Mouse (Mus musculus) heart, adult 2 months (tissue): ENCODE results near the gene Mthfsd. TPM values are rescaled to one million over a fixed set of nuclear protein-coding genes. Genes with fewer than 3 reads are reported as not detected.

Experiments used
- DNase-seq, 2 experiments: peaks; one replicate each; pipeline ENCODE4 v3.0.0; 2021
- H3K27ac ChIP-seq: fragments of 200-600 bp; 2 replicates; pipeline ENCODE4 v1.8.1; 2022
- H3K27me3 ChIP-seq: fragments of 200-500 bp; 2 replicates; pipeline ENCODE4 v1.6.1; 2012; ENCODE audit warnings: mild to moderate bottlenecking, low read length, inconsistent platforms, mixed read lengths; ENCODE audit not compliant: control insufficient read depth, insufficient read depth
- H3K36me3 ChIP-seq: fragments of 200-500 bp; 2 replicates; pipeline ENCODE4 v1.6.1; 2012; ENCODE audit warnings: low read length, inconsistent platforms; ENCODE audit not compliant: control insufficient read depth, insufficient read depth
- H3K4me1 ChIP-seq: fragments of 200-500 bp; 2 replicates; pipeline ENCODE4 v1.6.1; 2011; ENCODE audit warnings: low read length; ENCODE audit not compliant: control insufficient read depth, insufficient read depth
- H3K4me3 ChIP-seq: fragments of 200-600 bp; 2 replicates; pipeline ENCODE4 v1.8.1; 2022
- H3K79me2 ChIP-seq: fragments of 200-500 bp; replicated peaks from 2 replicates; pipeline ENCODE4 v1.6.1; 2012; ENCODE audit warnings: mild to moderate bottlenecking, inconsistent platforms, low read length, moderate library complexity, mixed read lengths; ENCODE audit not compliant: control insufficient read depth, insufficient read depth
- H3K9ac ChIP-seq: fragments of 200-500 bp; 2 replicates; pipeline ENCODE4 v1.6.1; 2012; ENCODE audit warnings: low read depth, mild to moderate bottlenecking, control low read depth, inconsistent platforms, low read length, mixed read lengths
- CTCF ChIP-seq: fragments of 200-600 bp; IDR thresholded peaks from 2 replicates; pipeline ENCODE4 v1.8.1; 2022; ENCODE audit warnings: antibody characterized with exemption, mild to moderate bottlenecking, moderate library complexity
- EP300 ChIP-seq: fragments of 200-500 bp; IDR thresholded peaks from 2 replicates; pipeline ENCODE4 v1.6.1; 2011; ENCODE audit warnings: low read depth, low read length, control low read depth; ENCODE audit not compliant: insufficient read depth
- POLR2A ChIP-seq: fragments of 200-500 bp; IDR thresholded peaks from 2 replicates; pipeline ENCODE4 v1.6.1; 2011; ENCODE audit warnings: mild to moderate bottlenecking, low read depth, low read length, control low read depth; ENCODE audit not compliant: insufficient read depth
- WGBS: fragments of 180-500 bp; shearing (Covaris S2); methylation state at CpG from one replicate; pipeline ENCODE4 v1.1.7; 2018; 5-methylcytosine and 5-hydroxymethylcytosine counted together
- intact Hi-C: fragments of 180-260 bp; cut with DNase I; formaldehyde crosslinking; loops from one replicate; pipeline ENCODE4 v1.15.1; 2025
- microRNA-seq, 2 experiments: library from miRNA; unstranded; fragments of <30 nt; microRNA quantifications; one replicate each; pipeline ENCODE4 v1.2.0; 2021
- polyA plus RNA-seq: library from polyadenylated mRNA; depleted of rRNA; stranded (reverse); fragments of >200 nt; gene quantifications from 2 replicates; pipeline ENCODE4 v1.2.3, GENCODE M21; 2012; rRNA removed
- total RNA-seq, 2 experiments: library from RNA; stranded (reverse); gene quantifications; 2 replicates each; pipeline ENCODE4 v1.2.3; 2021

The Mthfsd gene
- total and polyA plus RNA-seq, 3 experiments, result 12.8 to 26.4 (median 13.5) TPM

- DNase-seq, result no peak
- H3K79me2 ChIP-seq, result no peaks in the 10 kb centered on the region
- H3K4me1 ChIP-seq, result no peaks in the 10 kb centered on the region
- H3K36me3 ChIP-seq, result no peaks in the 10 kb centered on the region
- intact Hi-C loops, result no loop called here
- no peak overlapping the region for H3K9ac ChIP-seq
- TF ChIP-seq POLR2A (no peak), CTCF (no peak), EP300 (no peak)
- H3K27ac ChIP-seq, result no peak overlapping the region
- WGBS, result 59% methylated on average over 19 of the region's 19 CpGs
- no peak overlapping the region for H3K4me3 ChIP-seq
- no peaks in the 10 kb centered on the region; the same call in 1 of the 2 replicates for H3K27me3 ChIP-seq
Observed at GRCm38 (mm10) chr8:121043719-121044440, 64.3 kb downstream of the Mthfsd start.

Small RNAs within 50 kb of the gene (microRNA-seq; reads per million reads assigned to microRNA genes)
- gene Gm27530, result 0 reads per million in 2 experiments

Other genes starting within 250 kb of the Mthfsd start
- gene Foxf1, start 24.0 kb downstream of the Mthfsd start, total RNA-seq, result under 1 TPM; 0.13 to 0.43 TPM
- gene Foxf1, start 24.0 kb downstream of the Mthfsd start, polyA plus RNA-seq, result 0.44 and 1.2 TPM in 2 replicates
- gene Foxc2, start 7.8 kb upstream of the Mthfsd start, total RNA-seq, result 1 to 10 TPM; 2.0 to 2.2 TPM
- gene Foxc2, start 7.8 kb upstream of the Mthfsd start, polyA plus RNA-seq, result 0.97 and 2.0 TPM in 2 replicates
- under 1 TPM; 0.07 to 0.08 TPM for gene Foxl1, start 19.5 kb upstream of the Mthfsd start, total RNA-seq
- 0.08 and 0.09 TPM in 2 replicates for gene Foxl1, start 19.5 kb upstream of the Mthfsd start, polyA plus RNA-seq